Mouse (Mus musculus): ENCODE results near the gene Pdgfa. TPM values are rescaled to one million over a fixed set of nuclear protein-coding genes. Genes with fewer than 3 reads are reported as not detected.

The Pdgfa gene
- polyA plus RNA-seq (2015; fragmentation: Nextera tagmentation; extraction: Ambion mirVana), result 46.0 and 51.1 TPM in 2 replicates

DNA sequence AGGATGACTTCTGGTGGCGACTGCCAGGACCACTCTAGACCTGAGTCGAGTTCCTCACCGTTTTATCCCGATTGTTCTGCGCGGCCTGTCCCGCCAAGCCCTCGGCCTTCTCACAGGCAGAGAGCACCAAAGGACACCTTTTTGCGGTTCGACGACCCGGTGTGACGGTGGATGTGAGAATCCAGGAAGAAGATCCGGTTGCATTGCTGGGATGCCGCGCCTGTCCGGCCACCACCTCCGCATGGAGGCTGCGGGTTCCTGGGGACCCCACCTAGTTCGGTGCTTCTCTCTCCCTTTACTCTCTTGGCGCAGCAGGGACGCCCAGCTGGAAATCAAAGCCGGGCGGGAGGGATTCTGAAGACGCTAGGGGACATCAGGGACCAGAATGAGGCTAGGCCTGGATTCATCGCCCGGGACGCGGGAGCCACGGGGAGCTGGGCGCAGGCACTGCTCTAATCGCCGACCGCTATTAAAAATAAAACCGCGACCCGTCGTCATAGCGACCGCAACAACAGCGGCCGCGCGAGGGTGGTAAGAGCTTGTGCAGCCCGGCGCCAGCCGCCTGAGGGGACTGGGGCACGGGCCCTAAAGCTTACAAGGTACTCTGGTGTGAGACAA, at the start of gene Pdgfa:
Pdgfa (minus strand) TSS at position 200 of the 618 bp plus-strand sequence.
- no peaks in the 10 kb centered on the region for H3K36me3 ChIP-seq
- WGBS, result 4% methylated on average over 48 of the region's 48 CpGs
- ATAC-seq (replicated peaks; ENCODE audit: insufficient number of reproducible peaks, insufficient read depth, low FRiP score, low read depth), result peak; percentile 57
- peak within 1 kb of the TSS; percentile 79 for H3K4me2 ChIP-seq
- H3K27me3 ChIP-seq, result peaks cover 52% of the 10 kb centered on the region
- H3K4me3 ChIP-seq, result peak within 1 kb of the TSS; percentile 88
- H3K27ac ChIP-seq, result peak within 1 kb of the TSS; percentile 98
- peak within 1 kb of the TSS; percentile 95 for H3K9ac ChIP-seq
- H3K9me3 ChIP-seq (replicated peaks), result no peaks in the 10 kb centered on the region
- H3K4me1 ChIP-seq (replicated peaks), result peaks cover 61% of the 10 kb centered on the region

DNA sequence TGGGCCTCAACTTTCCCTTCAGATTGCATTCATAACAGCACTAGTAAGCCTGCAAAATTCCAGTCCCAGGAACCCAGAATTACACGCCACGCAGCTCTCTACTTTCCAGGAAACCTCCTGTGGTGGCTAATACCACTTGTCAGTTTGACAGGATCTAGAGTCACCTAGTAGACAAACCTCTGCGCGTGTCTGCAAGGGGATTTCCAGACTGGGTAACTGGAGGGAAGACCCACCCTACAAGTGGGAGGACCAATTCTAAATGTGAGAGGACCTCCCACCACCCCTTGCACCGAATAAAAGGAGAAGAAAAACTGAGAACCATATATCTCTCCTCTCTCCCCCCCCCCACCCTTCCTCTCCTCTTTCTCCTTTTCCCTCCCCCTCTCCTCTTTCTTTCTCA, 49.5 kb upstream of the Pdgfa start:
- H3K36me3 ChIP-seq, result no peaks in the 10 kb centered on the region
- H3K27me3 ChIP-seq, result no peaks in the 10 kb centered on the region
- H3K4me3 ChIP-seq, result no peak overlapping the region
- ATAC-seq (replicated peaks; ENCODE audit: insufficient number of reproducible peaks, insufficient read depth, low FRiP score, low read depth), result no peak
- no peaks in the 10 kb centered on the region for H3K9me3 ChIP-seq (replicated peaks)
- H3K4me1 ChIP-seq (replicated peaks), result peaks cover 11% of the 10 kb centered on the region
- 64% methylated on average over 5 of the region's 5 CpGs for WGBS
- no peak overlapping the region for H3K9ac ChIP-seq
- H3K27ac ChIP-seq, result no peak overlapping the region
- no peak overlapping the region for H3K4me2 ChIP-seq

DNA sequence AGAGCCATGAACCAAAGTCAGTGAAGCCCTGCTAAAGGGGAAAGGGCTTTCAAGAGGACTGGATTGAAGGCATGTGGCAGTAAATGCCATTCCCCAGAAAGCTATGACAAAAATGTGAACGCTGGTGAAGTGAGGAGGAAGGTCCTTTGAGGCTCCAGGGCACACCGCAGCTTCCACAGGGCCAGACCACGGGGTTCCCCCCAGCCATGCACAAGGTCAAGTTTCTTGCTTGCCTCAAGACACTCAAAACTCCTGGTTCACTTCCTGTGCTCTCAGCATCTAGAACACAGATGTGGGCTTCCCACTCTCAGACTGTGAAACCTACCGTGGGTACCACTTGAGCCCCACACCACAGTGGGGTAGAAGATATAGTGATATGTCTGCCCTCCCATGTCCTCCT, 46.4 kb upstream of the Pdgfa start:
- no peak overlapping the region for H3K27ac ChIP-seq
- H3K4me3 ChIP-seq, result no peak overlapping the region
- no peak overlapping the region for H3K9ac ChIP-seq
- H3K36me3 ChIP-seq, result no peaks in the 10 kb centered on the region
- ATAC-seq (replicated peaks; ENCODE audit: insufficient number of reproducible peaks, insufficient read depth, low FRiP score, low read depth), result no peak
- no peaks in the 10 kb centered on the region for H3K27me3 ChIP-seq
- no peak overlapping the region for H3K4me2 ChIP-seq
- WGBS, result 38% methylated on average over 4 of the region's 4 CpGs
- peaks cover 11% of the 10 kb centered on the region for H3K4me1 ChIP-seq (replicated peaks)
- no peaks in the 10 kb centered on the region for H3K9me3 ChIP-seq (replicated peaks)

DNA sequence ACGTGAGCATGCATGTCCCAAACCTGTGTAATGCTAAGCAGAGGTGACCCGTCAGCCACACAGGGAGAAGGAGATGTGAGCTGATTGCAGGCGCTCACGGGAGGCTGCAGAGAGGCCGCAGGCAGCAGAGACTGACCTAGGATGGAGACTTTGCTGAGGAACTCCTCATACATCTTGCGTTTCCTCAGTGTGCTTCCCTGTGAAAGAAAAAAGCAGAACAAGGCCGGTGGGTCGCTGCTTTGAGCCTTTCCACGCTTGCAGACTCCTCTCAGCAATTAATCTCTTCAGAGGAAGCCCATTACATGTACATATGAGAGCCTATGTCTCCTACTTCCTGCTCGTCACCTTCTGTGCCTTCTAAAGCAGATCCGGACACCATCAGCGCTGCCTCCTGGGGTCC, 45.1 kb upstream of the Pdgfa start:
- WGBS, result 81% methylated on average over 12 of the region's 12 CpGs

DNA sequence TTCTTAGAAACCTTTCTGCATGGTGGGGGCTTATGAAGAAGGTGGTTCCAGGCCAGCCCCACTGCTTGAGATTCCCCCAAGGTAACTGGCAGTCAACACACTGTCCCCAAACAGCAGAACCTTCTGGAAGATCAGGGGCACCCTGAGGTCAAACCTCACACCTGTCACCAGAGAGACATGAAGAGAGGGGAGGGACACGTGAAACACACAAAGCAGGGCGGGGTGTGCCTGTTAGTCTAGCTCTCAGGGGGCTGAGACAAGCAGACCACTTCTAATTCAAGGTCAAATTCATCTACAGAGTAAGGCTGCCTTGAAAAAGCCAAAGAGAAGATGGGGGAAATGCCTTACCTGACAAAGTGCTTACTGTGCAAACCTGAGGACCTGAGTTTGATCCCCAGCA, 38.0 kb upstream of the Pdgfa start:
- Histone ChIP-seq H3K4me2 (no peak overlapping the region), H3K9ac (no peak overlapping the region), H3K4me3 (no peak overlapping the region), H3K9me3 (replicated peaks) (no peaks in the 10 kb centered on the region), H3K4me1 (replicated peaks) (peaks cover 17% of the 10 kb centered on the region), H3K36me3 (no peaks in the 10 kb centered on the region), H3K27me3 (no peaks in the 10 kb centered on the region), H3K27ac (no peak overlapping the region)
- WGBS, result 62% methylated on average over 2 of the region's 2 CpGs
- no peak for ATAC-seq (replicated peaks; ENCODE audit: insufficient number of reproducible peaks, insufficient read depth, low FRiP score, low read depth)

More for the DNA sequence above, 45.1 kb upstream of the Pdgfa start:
- H3K36me3 ChIP-seq, result no peaks in the 10 kb centered on the region
- no peak overlapping the region for H3K4me2 ChIP-seq
- ATAC-seq (replicated peaks; ENCODE audit: insufficient number of reproducible peaks, insufficient read depth, low FRiP score, low read depth), result no peak
- H3K27ac ChIP-seq, result no peak overlapping the region
- H3K27me3 ChIP-seq, result no peaks in the 10 kb centered on the region
- no peak overlapping the region for H3K9ac ChIP-seq
- no peaks in the 10 kb centered on the region for H3K9me3 ChIP-seq (replicated peaks)
- peaks cover 11% of the 10 kb centered on the region for H3K4me1 ChIP-seq (replicated peaks)
- no peak overlapping the region for H3K4me3 ChIP-seq

DNA sequence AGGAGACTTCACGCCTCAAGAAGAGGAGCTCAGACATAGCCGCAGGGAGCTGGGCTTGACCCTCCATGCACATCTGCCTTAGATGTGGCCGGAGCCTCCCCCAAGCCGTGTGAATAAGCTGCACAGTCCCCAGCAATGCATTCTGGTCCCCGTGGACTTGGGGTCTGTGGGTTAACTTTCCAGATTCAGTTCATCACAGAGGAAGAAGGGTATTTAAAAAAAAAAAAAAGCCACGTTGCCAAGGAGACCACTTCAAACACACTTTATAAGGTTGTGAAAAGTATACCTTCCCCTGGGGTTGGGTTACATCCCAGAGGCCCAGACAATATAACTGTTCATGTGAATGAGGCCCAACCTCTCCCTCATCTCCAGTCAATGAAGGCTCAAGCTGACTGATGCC, 37.6 kb upstream of the Pdgfa start:
- 66% methylated on average over 6 of the region's 6 CpGs for WGBS
- Histone ChIP-seq H3K9ac (no peak overlapping the region), H3K4me3 (no peak overlapping the region), H3K4me2 (no peak overlapping the region), H3K4me1 (replicated peaks) (peaks cover 17% of the 10 kb centered on the region), H3K27ac (no peak overlapping the region), H3K27me3 (no peaks in the 10 kb centered on the region), H3K36me3 (no peaks in the 10 kb centered on the region), H3K9me3 (replicated peaks) (no peaks in the 10 kb centered on the region)
- no peak for ATAC-seq (replicated peaks; ENCODE audit: insufficient number of reproducible peaks, insufficient read depth, low FRiP score, low read depth)

DNA sequence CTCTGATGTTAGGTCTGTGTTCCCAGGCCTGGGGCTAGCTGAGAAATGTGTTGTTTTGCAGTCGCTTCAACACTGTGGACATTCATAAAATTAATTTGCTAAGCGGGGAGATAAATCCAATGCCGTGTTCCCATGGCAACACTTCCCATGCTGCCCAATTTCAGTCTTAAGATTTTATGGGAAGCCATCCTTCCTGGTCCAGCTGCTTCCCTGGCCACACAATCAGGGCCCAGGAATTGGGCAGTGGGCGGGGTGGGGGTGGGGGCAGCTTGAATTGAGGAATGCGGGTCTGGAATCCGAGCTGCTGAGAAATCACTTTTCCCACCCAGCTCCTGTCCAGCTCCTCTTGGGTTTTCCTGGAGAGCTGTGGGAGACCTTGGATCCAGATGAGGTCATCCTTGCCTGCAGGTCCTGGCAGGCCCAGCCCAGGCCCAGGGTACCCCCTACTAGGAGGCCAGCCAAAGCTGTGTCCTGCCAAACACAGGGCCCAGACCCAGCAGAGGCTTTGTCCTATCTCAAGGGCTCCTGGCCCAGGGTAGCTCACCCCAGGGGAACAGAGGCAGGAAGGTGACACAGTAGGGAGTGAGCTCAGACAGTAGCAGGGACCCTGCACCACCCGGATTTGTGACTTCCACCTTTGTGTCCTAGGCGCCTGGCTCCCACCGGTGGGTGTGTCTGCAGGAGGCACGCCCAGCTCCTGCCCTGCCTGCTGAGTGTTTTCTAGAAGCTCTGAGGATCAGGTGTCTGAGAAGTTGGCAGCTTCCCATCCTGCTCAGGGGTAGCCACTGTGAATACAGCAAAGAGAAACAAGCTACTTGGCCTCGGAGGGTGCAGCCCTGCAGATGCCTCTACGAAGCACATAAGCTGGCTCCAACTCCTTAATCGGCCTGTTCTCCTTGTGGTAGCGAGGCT, 36.5 kb upstream of the Pdgfa start:
- H3K4me3 ChIP-seq, result no peak overlapping the region
- H3K4me2 ChIP-seq, result no peak overlapping the region
- no peaks in the 10 kb centered on the region for H3K9me3 ChIP-seq (replicated peaks)
- H3K9ac ChIP-seq, result no peak overlapping the region
- H3K4me1 ChIP-seq (replicated peaks), result peaks cover 17% of the 10 kb centered on the region
- no peaks in the 10 kb centered on the region for H3K27me3 ChIP-seq
- peak; percentile 39; the same call in 1 of the 2 replicates for ATAC-seq (replicated peaks; ENCODE audit: insufficient number of reproducible peaks, insufficient read depth, low FRiP score, low read depth)
- WGBS, result 49% methylated on average over 14 of the region's 14 CpGs
- no peaks in the 10 kb centered on the region for H3K36me3 ChIP-seq
- peak overlapping the region; percentile 24; the same call in 1 of the 2 replicates for H3K27ac ChIP-seq

DNA sequence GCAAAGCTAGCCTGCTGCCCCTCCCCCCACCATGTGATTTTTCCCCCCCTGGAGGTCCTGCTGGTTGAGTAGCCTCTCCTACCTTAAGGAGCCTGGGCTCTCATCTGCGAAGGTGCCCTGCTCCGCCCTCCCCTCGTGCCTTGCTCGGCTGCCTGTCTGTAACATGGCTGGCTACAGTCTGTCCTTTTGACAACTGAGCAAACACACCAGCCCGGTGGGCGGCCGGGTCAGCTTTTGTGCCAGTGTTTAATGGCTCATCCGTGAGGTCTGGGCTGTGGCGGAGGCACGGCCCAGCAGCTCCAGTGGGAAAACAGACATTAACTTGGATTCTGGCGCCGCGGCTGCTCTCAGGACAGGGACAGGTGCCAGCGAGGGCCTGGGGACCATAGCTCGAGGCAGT, 30.4 kb upstream of the Pdgfa start:
- Histone ChIP-seq H3K9ac (no peak overlapping the region), H3K9me3 (replicated peaks) (no peaks in the 10 kb centered on the region), H3K27me3 (no peaks in the 10 kb centered on the region), H3K36me3 (no peaks in the 10 kb centered on the region), H3K27ac (no peak overlapping the region), H3K4me3 (no peak overlapping the region), H3K4me1 (replicated peaks) (no peaks in the 10 kb centered on the region), H3K4me2 (no peak overlapping the region)
- no peak for ATAC-seq (replicated peaks; ENCODE audit: insufficient number of reproducible peaks, insufficient read depth, low FRiP score, low read depth)
- WGBS, result 68% methylated on average over 15 of the region's 15 CpGs

DNA sequence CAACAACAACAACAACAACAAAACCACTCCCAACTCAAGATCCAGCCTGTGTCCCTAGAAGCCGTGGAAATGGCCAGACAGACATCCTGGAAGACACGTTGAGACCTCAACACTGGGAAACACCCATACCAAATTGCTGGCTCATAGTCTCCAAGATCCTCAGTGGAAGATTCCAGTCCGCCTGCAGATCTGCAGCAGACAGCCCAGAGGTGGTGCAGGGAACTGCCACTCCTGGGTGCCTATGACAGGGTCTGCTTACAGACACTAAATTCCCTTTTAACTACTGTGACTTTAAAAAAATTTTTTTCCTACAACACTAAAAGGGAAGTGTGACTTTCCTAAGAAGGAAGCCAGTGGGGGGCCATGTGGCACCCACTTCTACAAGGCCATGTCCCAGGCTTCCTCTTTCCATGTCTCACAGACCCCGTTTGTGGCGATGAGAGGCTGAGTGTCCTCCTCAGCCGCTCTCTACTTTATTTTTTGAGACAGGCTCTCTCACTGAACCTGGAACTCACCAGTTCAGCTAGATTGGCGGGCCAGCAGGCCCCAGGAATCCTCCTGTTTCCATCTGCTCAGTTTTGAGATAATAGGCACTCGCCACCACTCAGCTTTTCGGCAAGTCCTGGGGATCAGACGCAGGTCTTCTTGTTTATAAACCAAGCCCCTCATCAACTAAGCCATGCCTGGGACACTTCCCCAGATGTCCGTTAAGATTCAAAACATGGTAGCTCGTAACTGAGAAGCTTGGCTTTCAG, 27.4 kb upstream of the Pdgfa start:
- no peaks in the 10 kb centered on the region for H3K36me3 ChIP-seq
- H3K9me3 ChIP-seq (replicated peaks), result no peaks in the 10 kb centered on the region
- no peak overlapping the region for H3K4me3 ChIP-seq
- ATAC-seq (replicated peaks; ENCODE audit: insufficient number of reproducible peaks, insufficient read depth, low FRiP score, low read depth), result no peak
- WGBS, result 47% methylated on average over 12 of the region's 12 CpGs
- no peaks in the 10 kb centered on the region for H3K4me1 ChIP-seq (replicated peaks)
- no peak overlapping the region for H3K27ac ChIP-seq
- no peaks in the 10 kb centered on the region for H3K27me3 ChIP-seq
- H3K9ac ChIP-seq, result no peak overlapping the region
- H3K4me2 ChIP-seq, result no peak overlapping the region

DNA sequence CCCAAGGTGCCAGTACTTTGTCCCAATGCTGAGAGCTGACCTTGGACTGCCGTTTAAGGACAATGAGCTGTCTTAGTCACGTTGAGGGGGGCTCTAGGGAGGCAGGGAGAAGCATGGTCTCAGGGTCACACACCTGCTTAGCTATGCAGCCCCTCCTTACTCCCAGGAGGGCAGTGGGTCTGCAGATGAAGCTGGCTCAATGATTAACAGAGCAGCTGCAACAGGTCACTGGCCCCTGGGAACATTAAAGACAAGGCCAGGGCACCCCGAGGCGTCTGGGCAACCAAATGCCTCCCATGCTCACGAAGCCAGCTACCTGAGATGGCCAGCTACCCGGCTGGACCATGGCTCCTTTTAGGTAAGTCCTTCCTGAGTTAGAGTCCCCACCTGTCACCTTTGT, 23.4 kb upstream of the Pdgfa start:
- H3K27me3 ChIP-seq, result no peaks in the 10 kb centered on the region
- H3K4me2 ChIP-seq, result no peak overlapping the region
- no peak for ATAC-seq (replicated peaks; ENCODE audit: insufficient number of reproducible peaks, insufficient read depth, low FRiP score, low read depth)
- H3K27ac ChIP-seq, result no peak overlapping the region
- WGBS, result 74% methylated on average over 6 of the region's 6 CpGs
- H3K4me1 ChIP-seq (replicated peaks), result peaks cover 12% of the 10 kb centered on the region; the same call in 1 of the 2 replicates
- H3K36me3 ChIP-seq, result no peaks in the 10 kb centered on the region
- no peaks in the 10 kb centered on the region for H3K9me3 ChIP-seq (replicated peaks)
- no peak overlapping the region for H3K9ac ChIP-seq
- H3K4me3 ChIP-seq, result no peak overlapping the region
